Mouse (Mus musculus) intestine, embryonic 16.5 days (tissue): Measurements from ENCODE around the gene Rae1. TPM values are rescaled to one million over a fixed set of nuclear protein-coding genes. Genes with fewer than 3 reads are reported as not detected.

ENCODE experiments used
- ATAC-seq: fragments of 200-750 bp; cut with Nextera tagmentation; 2 replicates; pipeline ENCODE4 v1.8.0; 2017; ENCODE audit warnings: moderate TSS enrichment, moderate library complexity
- H3K27ac ChIP-seq: fragments of 300-500 bp; sonication (generic); 2 replicates; pipeline ENCODE4 v1.5.1; 2014; ENCODE audit warnings: mild to moderate bottlenecking, low read length
- H3K27me3 ChIP-seq: fragments of 300-500 bp; sonication (generic); replicated peaks from 2 replicates; pipeline ENCODE4 v1.6.1; 2014; ENCODE audit warnings: low read length, control low read depth, mixed read lengths; ENCODE audit not compliant: control insufficient read depth, insufficient read depth
- H3K36me3 ChIP-seq: fragments of 300-500 bp; sonication (generic); 2 replicates; pipeline ENCODE4 v1.6.1; 2014; ENCODE audit warnings: low read length, control low read depth; ENCODE audit not compliant: control insufficient read depth, insufficient read depth
- H3K4me1 ChIP-seq: fragments of 300-500 bp; sonication (generic); 2 replicates; pipeline ENCODE4 v1.6.1; 2014; ENCODE audit warnings: low read length, control low read depth, mixed read lengths; ENCODE audit not compliant: control insufficient read depth, insufficient read depth
- H3K4me2 ChIP-seq: fragments of 300-500 bp; sonication (generic); 2 replicates; pipeline ENCODE4 v1.6.1; 2014; ENCODE audit warnings: low read depth, low read length, control low read depth
- H3K4me3 ChIP-seq: fragments of 300-500 bp; sonication (generic); 2 replicates; pipeline ENCODE4 v1.5.1; 2014; ENCODE audit warnings: mild to moderate bottlenecking, low read length
- H3K9ac ChIP-seq: fragments of 300-500 bp; sonication (generic); 2 replicates; pipeline ENCODE4 v1.6.1; 2014; ENCODE audit warnings: low read depth, low read length
- H3K9me3 ChIP-seq: fragments of 300-500 bp; sonication (generic); 2 replicates; pipeline ENCODE4 v1.6.1; 2016; ENCODE audit warnings: low read length, control low read depth; ENCODE audit not compliant: control insufficient read depth
- WGBS: fragments of 180-500 bp; shearing (Covaris S2); extraction: QIAGEN DNeasy Blood & Tissue Kit; methylation state at CpG from one replicate; pipeline ENCODE4 v1.1.7; 2014; 5-methylcytosine and 5-hydroxymethylcytosine counted together
- polyA plus RNA-seq: library from polyadenylated mRNA; unstranded; fragments of >200 nt; fragmentation: Nextera tagmentation; extraction: Ambion mirVana; gene quantifications from 2 replicates; pipeline ENCODE4 v1.2.1, GENCODE M21; 2015

The Rae1 gene
- polyA plus RNA-seq, 1 experiment from 2014 or later: 117 TPM

DNA sequence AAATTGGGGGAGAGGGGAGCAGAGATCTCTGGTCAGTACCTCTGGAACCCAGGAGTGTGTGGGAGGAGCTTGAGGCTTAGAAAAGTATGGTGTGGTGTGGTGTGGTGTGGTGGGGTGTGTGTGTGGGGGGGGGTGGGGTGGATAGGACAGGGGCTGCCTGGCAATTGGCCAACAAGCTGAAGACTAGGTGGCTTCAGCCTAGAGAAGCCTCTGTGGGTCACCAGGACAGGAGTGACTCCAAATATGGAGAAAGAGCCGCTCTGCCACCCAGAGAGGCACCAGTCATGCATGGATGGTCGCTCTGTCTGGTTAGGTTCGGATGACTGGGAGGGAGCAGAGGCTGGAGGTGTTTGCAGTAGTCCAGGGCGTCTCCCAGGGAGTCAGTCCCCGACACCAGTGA is 47.6 kb downstream of the Rae1 start:
- Histone ChIP-seq H3K9ac (no peak overlapping the region), H3K4me1 (peaks cover 22% of the 10 kb centered on the region), H3K27me3 (no peaks in the 10 kb centered on the region), H3K9me3 (no peaks in the 10 kb centered on the region), H3K27ac (no peak overlapping the region), H3K4me3 (no peak overlapping the region), H3K4me2 (no peak overlapping the region), H3K36me3 (no peaks in the 10 kb centered on the region)
- no peak for ATAC-seq
- 70% methylated on average over 5 of the region's 5 CpGs for WGBS

DNA sequence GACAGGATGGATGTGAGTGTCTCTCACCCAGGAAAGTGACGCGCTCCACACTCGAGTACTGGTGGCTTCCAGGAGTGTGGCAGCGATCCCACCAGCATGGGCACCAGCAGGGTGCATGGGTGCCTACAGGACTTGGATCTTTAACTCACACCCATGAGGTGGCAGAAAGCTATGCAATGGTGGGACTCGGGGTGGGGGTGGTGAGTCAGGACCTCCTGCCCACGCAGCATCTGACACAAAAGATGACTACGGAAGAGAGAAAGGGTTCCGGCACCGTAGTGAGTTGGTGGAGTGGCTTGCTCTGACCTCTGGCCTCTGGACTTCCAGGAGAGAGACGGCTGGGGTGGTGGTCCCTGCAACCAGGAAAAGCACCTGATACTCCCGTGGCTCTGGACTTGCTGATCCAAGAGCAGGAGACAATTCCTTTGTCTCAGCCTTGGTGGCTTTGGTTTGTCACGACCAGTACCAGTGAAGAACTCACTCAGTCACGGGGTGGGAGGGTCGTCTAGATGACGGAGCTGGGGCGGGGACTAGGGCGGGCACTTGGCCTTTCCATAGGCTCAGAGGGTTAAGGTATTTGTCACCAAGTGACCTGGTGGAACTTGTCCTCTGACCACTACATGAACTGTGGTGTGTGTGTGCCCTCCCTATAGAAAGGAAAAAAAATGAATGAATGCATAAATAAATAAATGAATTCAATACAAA is 48.3 kb downstream of the Rae1 start:
- no peak for ATAC-seq
- Histone ChIP-seq H3K36me3 (no peaks in the 10 kb centered on the region), H3K9ac (no peak overlapping the region), H3K27ac (no peak overlapping the region), H3K27me3 (no peaks in the 10 kb centered on the region), H3K9me3 (no peaks in the 10 kb centered on the region), H3K4me1 (peaks cover 22% of the 10 kb centered on the region), H3K4me2 (no peak overlapping the region), H3K4me3 (no peak overlapping the region)
- 57% methylated on average over 17 of the region's 17 CpGs for WGBS

DNA sequence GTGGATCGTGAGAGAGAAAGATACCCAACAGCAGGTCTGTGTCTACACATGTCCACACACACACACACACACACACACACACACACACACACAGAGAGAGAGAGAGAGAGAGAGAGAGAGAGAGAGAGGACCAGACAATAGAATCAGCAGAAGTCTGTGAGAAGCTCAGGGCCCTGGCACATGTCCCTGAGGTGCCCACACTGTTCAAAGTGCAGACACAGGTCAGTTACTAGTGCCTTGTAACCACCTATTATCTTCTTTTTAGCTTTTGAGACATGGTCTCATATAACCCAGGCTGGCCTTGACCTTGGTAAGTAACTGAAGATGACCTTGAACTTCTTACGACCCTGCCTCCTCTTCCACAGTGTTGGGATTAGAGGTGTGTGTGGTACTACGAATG is 49.3 kb downstream of the Rae1 start:
- Histone ChIP-seq H3K36me3 (no peaks in the 10 kb centered on the region), H3K4me2 (no peak overlapping the region), H3K4me3 (no peak overlapping the region), H3K9me3 (no peaks in the 10 kb centered on the region), H3K27ac (no peak overlapping the region), H3K4me1 (peaks cover 22% of the 10 kb centered on the region), H3K9ac (no peak overlapping the region), H3K27me3 (no peaks in the 10 kb centered on the region)
- no peak for ATAC-seq
- WGBS: 78% methylated on average over 3 of the region's 3 CpGs

DNA sequence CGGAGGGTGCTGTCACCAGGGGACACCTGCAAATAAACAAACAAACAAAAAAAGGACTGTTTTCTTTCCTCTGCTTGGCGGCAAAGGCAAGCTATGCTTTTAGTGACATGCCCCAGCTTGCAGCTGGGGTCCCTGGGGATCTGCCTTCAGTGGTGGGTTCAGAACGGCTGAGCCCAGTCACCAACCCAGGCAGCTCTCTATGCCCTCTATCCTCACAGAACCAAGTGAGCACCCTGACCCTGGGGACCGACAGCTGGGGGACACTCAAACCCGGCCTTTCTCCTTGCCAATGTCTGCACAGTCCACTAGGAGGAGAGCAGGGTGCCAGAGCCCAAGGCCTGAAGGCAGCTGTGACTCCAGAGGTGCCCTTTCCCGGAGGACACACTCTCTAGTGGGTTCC is 49.9 kb downstream of the Rae1 start:
- Histone ChIP-seq H3K9ac (peak overlapping the region; percentile 8; the same call in 1 of the 2 replicates), H3K4me1 (peaks cover 22% of the 10 kb centered on the region), H3K9me3 (no peaks in the 10 kb centered on the region), H3K4me3 (no peak overlapping the region), H3K27me3 (no peaks in the 10 kb centered on the region), H3K4me2 (no peak overlapping the region), H3K27ac (no peak overlapping the region), H3K36me3 (no peaks in the 10 kb centered on the region)
- WGBS: 57% methylated on average over 6 of the region's 6 CpGs
- no peak for ATAC-seq

DNA sequence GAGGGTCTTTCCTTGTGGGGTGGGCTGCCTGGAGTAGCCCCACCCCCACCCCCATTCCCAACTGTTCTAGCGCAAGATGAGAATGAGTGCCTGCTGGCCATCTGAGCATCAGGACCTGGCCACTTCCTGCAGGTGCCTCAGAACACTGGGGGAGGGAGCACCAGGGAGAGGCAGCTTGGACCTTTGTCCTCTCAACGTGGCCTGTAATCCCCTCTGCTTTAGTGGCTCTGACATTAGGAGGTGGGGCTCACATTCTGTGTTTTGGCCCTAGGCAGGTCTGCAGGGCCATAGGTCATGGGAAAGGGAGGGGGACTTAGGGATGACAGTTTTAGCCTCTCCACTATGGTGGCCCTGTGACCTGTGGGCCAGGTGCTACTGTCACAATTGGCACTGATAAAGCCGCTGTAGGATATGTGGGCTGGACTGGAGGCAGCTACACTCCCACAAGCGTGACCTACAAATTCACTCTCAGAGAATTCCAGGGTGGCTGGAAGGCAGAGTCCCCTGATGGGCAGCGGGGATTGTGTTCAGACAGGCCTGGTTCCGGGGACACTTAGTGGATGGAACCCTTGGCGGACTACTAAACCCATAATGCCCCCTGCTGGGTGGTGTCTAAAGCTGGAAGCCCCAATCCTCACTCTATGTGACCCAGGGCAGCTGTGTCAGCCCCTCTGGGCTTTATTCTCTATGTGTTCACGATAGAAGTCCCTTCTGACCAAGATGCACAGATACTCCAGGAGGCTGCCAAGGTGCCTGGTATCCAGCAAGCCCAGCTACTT is 50.9 kb downstream of the Rae1 start:
- no peak overlapping the region for H3K4me2 ChIP-seq
- no peaks in the 10 kb centered on the region for H3K27me3 ChIP-seq
- H3K9ac ChIP-seq: peak overlapping the region; percentile 36; the same call in 1 of the 2 replicates
- WGBS: 44% methylated on average over 8 of the region's 8 CpGs
- ATAC-seq: peak; percentile 78
- H3K36me3 ChIP-seq: no peaks in the 10 kb centered on the region
- H3K9me3 ChIP-seq: no peaks in the 10 kb centered on the region
- H3K4me1 ChIP-seq: peaks cover 22% of the 10 kb centered on the region
- no peak overlapping the region for H3K4me3 ChIP-seq
- H3K27ac ChIP-seq: peak overlapping the region; percentile 19; the same call in 1 of the 2 replicates

DNA sequence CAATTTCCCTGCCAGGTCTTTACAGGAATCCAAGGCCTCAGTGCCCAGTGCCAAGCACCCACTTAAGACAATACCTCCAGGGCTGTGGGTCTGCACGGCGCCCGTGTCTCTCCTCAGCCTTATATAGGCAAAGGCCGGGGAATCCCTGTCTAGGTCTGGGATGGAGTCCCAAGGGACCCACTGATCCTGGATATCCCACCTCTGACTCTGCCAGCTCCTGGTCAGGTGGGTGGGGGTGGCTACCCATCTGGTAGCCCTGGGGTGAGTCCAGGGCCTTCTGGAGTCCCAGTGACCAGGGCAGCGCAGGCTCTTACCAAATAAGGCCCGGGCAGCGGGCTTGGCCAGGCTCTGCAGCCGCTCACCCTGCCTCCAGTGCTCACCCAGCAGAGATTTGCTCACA is 53.0 kb downstream of the Rae1 start:
- H3K4me2 ChIP-seq: no peak overlapping the region
- no peaks in the 10 kb centered on the region for H3K36me3 ChIP-seq
- ATAC-seq: no peak

DNA sequence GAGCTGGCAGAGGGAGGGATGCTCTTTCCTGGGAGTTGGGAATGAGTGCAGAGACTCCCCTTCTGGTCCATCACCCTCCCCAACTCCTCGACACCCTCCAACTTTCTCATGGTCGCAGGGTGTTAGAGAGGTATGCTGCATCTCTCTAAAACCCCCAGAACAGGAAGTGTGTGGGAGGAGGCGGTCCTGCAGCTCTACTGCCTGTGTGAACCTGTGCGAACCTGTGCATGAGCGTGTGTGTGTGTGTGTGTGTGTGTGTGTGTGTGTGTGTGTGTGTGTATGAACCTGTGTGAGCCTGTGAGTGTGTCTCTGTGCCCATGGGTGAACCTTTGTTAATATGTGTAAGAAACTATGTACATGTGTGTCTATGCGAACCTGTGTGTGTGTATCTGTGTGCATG is 53.9 kb downstream of the Rae1 start:
- Histone ChIP-seq H3K9ac (no peak overlapping the region), H3K27ac (no peak overlapping the region), H3K4me2 (no peak overlapping the region), H3K9me3 (no peaks in the 10 kb centered on the region), H3K36me3 (no peaks in the 10 kb centered on the region), H3K4me1 (peaks cover 25% of the 10 kb centered on the region), H3K4me3 (no peak overlapping the region), H3K27me3 (no peaks in the 10 kb centered on the region)
- 67% methylated on average over 6 of the region's 6 CpGs for WGBS
- no peak for ATAC-seq

More for the DNA sequence above, 53.0 kb downstream of the Rae1 start:
- no peak overlapping the region for H3K27ac ChIP-seq
- no peaks in the 10 kb centered on the region for H3K9me3 ChIP-seq
- H3K9ac ChIP-seq: no peak overlapping the region
- H3K4me1 ChIP-seq: peaks cover 18% of the 10 kb centered on the region
- no peaks in the 10 kb centered on the region for H3K27me3 ChIP-seq
- no peak overlapping the region for H3K4me3 ChIP-seq
- 87% methylated on average over 8 of the region's 8 CpGs for WGBS

DNA sequence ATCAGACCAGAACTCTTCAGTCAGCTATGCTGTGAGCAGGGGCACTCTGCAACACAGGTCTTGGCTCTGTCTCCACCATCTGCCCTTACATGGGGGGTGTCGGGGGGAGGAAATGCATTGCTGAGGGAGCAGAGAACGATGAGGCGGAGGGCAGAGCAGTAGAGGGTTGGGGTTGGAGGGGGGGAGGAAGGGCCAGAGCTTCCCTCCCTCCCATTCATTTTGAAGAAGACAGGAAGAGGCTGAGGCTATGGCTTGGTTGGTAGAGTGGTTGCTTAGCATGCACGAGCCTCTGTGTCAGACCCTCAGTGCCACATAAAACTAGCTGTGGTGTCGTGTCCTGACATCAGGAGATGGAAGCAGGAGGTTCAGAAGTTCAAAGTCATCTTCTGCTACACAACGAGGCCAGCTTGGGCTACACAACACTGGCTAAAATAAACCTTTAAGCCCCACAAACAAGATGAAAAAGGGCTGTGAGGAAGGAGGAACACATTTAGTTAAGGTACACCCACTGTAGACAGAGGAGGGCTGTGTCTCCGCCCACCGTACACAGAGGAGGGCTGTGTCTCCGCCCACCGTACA is 56.5 kb downstream of the Rae1 start:
- H3K4me2 ChIP-seq: no peak overlapping the region
- H3K27me3 ChIP-seq: no peaks in the 10 kb centered on the region
- H3K9ac ChIP-seq: no peak overlapping the region
- 71% methylated on average over 10 of the region's 10 CpGs for WGBS
- no peak overlapping the region for H3K4me3 ChIP-seq
- H3K4me1 ChIP-seq: peaks cover 15% of the 10 kb centered on the region
- no peaks in the 10 kb centered on the region for H3K36me3 ChIP-seq
- ATAC-seq: no peak
- no peak overlapping the region for H3K27ac ChIP-seq
- H3K9me3 ChIP-seq: no peaks in the 10 kb centered on the region

DNA sequence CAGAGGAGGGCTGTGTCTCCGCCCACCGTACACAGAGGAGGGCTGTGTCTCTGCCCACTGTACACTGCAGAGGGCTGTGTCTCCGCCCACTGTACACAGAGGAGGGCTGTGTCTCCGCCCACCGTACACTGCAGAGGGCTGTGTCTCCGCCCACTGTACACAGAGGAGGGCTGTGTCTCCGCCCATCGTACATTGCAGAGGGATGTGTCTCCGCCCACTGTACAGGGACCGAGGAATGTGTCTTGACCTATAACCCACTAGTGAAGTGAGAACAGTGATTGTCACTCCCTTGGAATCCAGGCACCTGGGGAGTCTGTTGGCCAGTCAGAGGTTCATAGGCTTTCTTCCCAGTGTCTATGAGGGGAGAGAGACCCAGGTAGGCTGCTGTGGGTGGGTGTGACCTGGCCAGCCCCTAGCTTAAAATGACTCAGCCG is 57.0 kb downstream of the Rae1 start:
- H3K9me3 ChIP-seq: no peaks in the 10 kb centered on the region
- WGBS: 70% methylated on average over 11 of the region's 11 CpGs
- H3K27me3 ChIP-seq: no peaks in the 10 kb centered on the region
- no peaks in the 10 kb centered on the region for H3K36me3 ChIP-seq
- H3K4me3 ChIP-seq: no peak overlapping the region
- H3K9ac ChIP-seq: no peak overlapping the region
- peaks cover 17% of the 10 kb centered on the region for H3K4me1 ChIP-seq
- no peak overlapping the region for H3K4me2 ChIP-seq
- ATAC-seq: peak; percentile 65
- 0 out of 2 replicates have a peak overlapping the region, but pooled peaks have one; percentile 57 for H3K27ac ChIP-seq
